Mouse (Mus musculus): ENCODE data around the gene Rnf227. TPM values are rescaled to one million over a fixed set of nuclear protein-coding genes. Genes with fewer than 3 reads are reported as not detected.
A peak's percentile ranks its signal among the peaks of the same experiment; 100 is the strongest.

Gene Rnf227
- polyA plus RNA-seq, 1 experiment: 2.1 TPM

GRCm38 (mm10) chr11:69390400-69391034, 50.3 kb downstream of the Rnf227 start:
- Histone ChIP-seq H3K27me3 (replicated peaks; ENCODE audit: control insufficient read depth, insufficient read depth, low read length) (no peaks in the 10 kb centered on the region), H3K4me1 (ENCODE audit: control insufficient read depth, insufficient read depth, low read length) (peaks cover 12% of the 10 kb centered on the region; the same call in 1 of the 2 replicates), H3K27ac (ENCODE audit: insufficient read depth, low read depth, low read length) (no peak overlapping the region), H3K4me3 (ENCODE audit: insufficient read depth, low read depth, low read length) (no peak overlapping the region), H3K36me3 (ENCODE audit: control insufficient read depth, insufficient read depth, low read length) (no peaks in the 10 kb centered on the region)
- TF ChIP-seq POLR2A (IDR thresholded peaks at IDR 0.05; ENCODE audit: low read depth, low read length): no peak
- TF ChIP-seq CTCF (conservative IDR thresholded peaks at IDR 0.05; ENCODE audit: insufficient read depth, insufficient read length, low read depth, low read length): peak; percentile 51
- peak; percentile 84 for DNase-seq
- WGBS: 48% methylated on average over 10 of the region's 10 CpGs

Other genes with a start within 250 kb of the Rnf227 start
- gene Per1, start 245.2 kb upstream of the Rnf227 start, polyA plus RNA-seq (2012; rRNA removed): 13.5 and 14.7 TPM in 2 replicates
- 0.18 and 0.19 TPM in 2 replicates for gene Hes7, start 220.1 kb upstream of the Rnf227 start, polyA plus RNA-seq (2012; rRNA removed)
- 0.74 and 0.79 TPM in 2 replicates for gene 9130213A22Rik, start 217.9 kb upstream of the Rnf227 start, polyA plus RNA-seq (2012; rRNA removed)
- gene Aloxe3, start 214.6 kb upstream of the Rnf227 start, polyA plus RNA-seq (2012; rRNA removed): 0.39 and 0.48 TPM in 2 replicates
- gene Alox12b, start 183.5 kb upstream of the Rnf227 start, polyA plus RNA-seq (2012; rRNA removed): 0.27 TPM in 2 replicates
- 0.05 and 0.08 TPM in 2 replicates for gene Alox8, start 142.6 kb upstream of the Rnf227 start, polyA plus RNA-seq (2012; rRNA removed)
- gene Gucy2e, start 103.4 kb upstream of the Rnf227 start, polyA plus RNA-seq (2012; rRNA removed): 0.02 TPM in 1 of 2 replicates, not detected in the other
- gene Cntrob, start 16.7 kb upstream of the Rnf227 start, polyA plus RNA-seq (2012; rRNA removed): 4.6 and 5.7 TPM in 2 replicates
- gene Trappc1, start 16.5 kb upstream of the Rnf227 start, polyA plus RNA-seq (2012; rRNA removed): 57.9 and 72.3 TPM in 2 replicates
- gene Kcnab3, start 14.2 kb upstream of the Rnf227 start, polyA plus RNA-seq (2012; rRNA removed): 1.2 and 1.3 TPM in 2 replicates
- gene Chd3, start 28.9 kb downstream of the Rnf227 start, polyA plus RNA-seq (2012; rRNA removed): 168 and 175 TPM in 2 replicates
- 251 and 317 TPM in 2 replicates for gene Naa38, start 55.0 kb downstream of the Rnf227 start, polyA plus RNA-seq (2012; rRNA removed)
- 26.6 and 27.9 TPM in 2 replicates for gene Cyb5d1, start 55.2 kb downstream of the Rnf227 start, polyA plus RNA-seq (2012; rRNA removed)
- gene Tmem88, start 57.8 kb downstream of the Rnf227 start, polyA plus RNA-seq (2012; rRNA removed): 25.4 and 25.8 TPM in 2 replicates
- gene Kdm6b, start 73.2 kb downstream of the Rnf227 start, polyA plus RNA-seq (2012; rRNA removed): 8.8 and 10.5 TPM in 2 replicates
- 0.50 and 0.73 TPM in 2 replicates for gene Dnah2, start 208.6 kb downstream of the Rnf227 start, polyA plus RNA-seq (2012; rRNA removed)
- 0.81 and 0.84 TPM in 2 replicates for gene Efnb3, start 219.7 kb downstream of the Rnf227 start, polyA plus RNA-seq (2012; rRNA removed)
- 19.8 and 20.7 TPM in 2 replicates for gene Wrap53, start 239.8 kb downstream of the Rnf227 start, polyA plus RNA-seq (2012; rRNA removed)
- 48.5 and 55.0 TPM in 2 replicates for gene Trp53, start 239.9 kb downstream of the Rnf227 start, polyA plus RNA-seq (2012; rRNA removed)